Mouse (Mus musculus): ENCODE data around the gene 2610001J05Rik.

2610001J05Rik gene

GRCm38 (mm10) chr6:13835720-13836665 is 35.3 kb downstream of the 2610001J05Rik start:
- DNase-seq (ENCODE audit: low read depth): no peak

- no peak for DNase-seq (ENCODE audit: low read depth)
Measured at GRCm38 (mm10) chr6:13832770-13833169, 38.5 kb downstream of the 2610001J05Rik start.

DNA sequence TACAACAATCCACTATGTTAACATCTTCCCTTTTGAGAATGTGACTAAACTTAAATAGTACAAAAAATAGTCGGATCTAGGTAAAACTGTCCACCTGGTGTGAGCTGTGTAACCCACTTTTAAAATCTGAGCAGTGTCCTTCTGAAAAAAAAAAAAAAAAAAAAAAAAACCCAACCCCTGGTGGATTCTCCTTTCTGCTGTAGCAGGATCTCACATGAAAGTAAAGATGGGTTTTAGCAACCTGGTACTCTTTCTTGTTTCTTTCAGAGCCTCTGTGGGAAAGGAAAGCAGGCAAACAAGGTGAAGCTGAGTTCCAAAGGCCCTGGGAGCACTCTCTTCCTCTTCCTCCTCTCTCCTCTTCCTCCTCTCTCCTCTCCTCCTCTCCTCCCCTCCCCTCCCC is 42.4 kb downstream of the 2610001J05Rik start:
- no peak for DNase-seq (ENCODE audit: low read depth)

All from fibroblast of lung, adult 2 months (primary cell).